Mouse (Mus musculus) forebrain, embryonic 10.5 days (tissue): Measurements from ENCODE around the gene Gm21312. TPM values are rescaled to one million over a fixed set of nuclear protein-coding genes. Genes with fewer than 3 reads are reported as not detected.

Source experiments
- polyA plus RNA-seq: library from polyadenylated mRNA; unstranded; fragments of >200 nt; fragmentation: Nextera tagmentation; extraction: Ambion mirVana; gene quantifications from 2 replicates; pipeline ENCODE4 v1.2.1, GENCODE M21; 2016

Gm21312 gene
- polyA plus RNA-seq, 1 experiment from 2014 or later = not detected

Other genes starting within 250 kb of the Gm21312 start
- gene Gm21293, start 34.0 kb upstream of the Gm21312 start, polyA plus RNA-seq = not detected in 2 replicates
- not detected in 2 replicates for gene Gm6763, start 25.5 kb upstream of the Gm21312 start, polyA plus RNA-seq
- gene Gm8764, start 17.0 kb upstream of the Gm21312 start, polyA plus RNA-seq = not detected in 2 replicates
- not detected in 2 replicates for gene Gm21304, start 8.5 kb upstream of the Gm21312 start, polyA plus RNA-seq
- not detected in 2 replicates for gene Gm20765, start 8.5 kb downstream of the Gm21312 start, polyA plus RNA-seq
- gene Gm4340, start 17.0 kb downstream of the Gm21312 start, polyA plus RNA-seq = not detected in 2 replicates